Mouse (Mus musculus): ENCODE data around the gene Pifo. TPM values are rescaled to one million over a fixed set of nuclear protein-coding genes. Genes with fewer than 3 reads are reported as not detected.
"Not testable (repeated sequence)": the region's sequence is repeated elsewhere in the genome, so short reads cannot be mapped to it uniquely, and the experiment has no call there.

Gene Pifo
- not detected in 2 replicates for polyA plus RNA-seq (2014; fragmentation: Nextera tagmentation; extraction: Ambion mirVana)

- Histone ChIP-seq H3K27me3 (ENCODE audit: control insufficient read depth, insufficient read depth, low read length) (no peaks in the 10 kb centered on the region), H3K27ac (replicated peaks in 1 of 2; ENCODE audit: control insufficient read depth in 1 of 2, insufficient read depth in 1 of 2, low read depth in 2 of 2, low read length in 2 of 2) (no peak within 1 kb of the TSS), H3K4me2 (ENCODE audit: low read length) (no peak within 1 kb of the TSS), H3K4me3 (ENCODE audit: control insufficient read depth in 1 of 2, insufficient read depth in 1 of 2, low read depth in 1 of 2, low read length in 2 of 2) (no peak within 1 kb of the TSS), H3K4me1 (ENCODE audit: control insufficient read depth in 2 of 2, insufficient read depth in 2 of 2, low read length in 2 of 2) (no peaks in the 10 kb centered on the region), H3K9me3 (ENCODE audit: control insufficient read depth, low read length) (no peaks in the 10 kb centered on the region), H3K36me3 (ENCODE audit: control insufficient read depth, insufficient read depth, low read length) (no peaks in the 10 kb centered on the region), H3K9ac (ENCODE audit: low read length) (no peak within 1 kb of the TSS)
- WGBS: 66% methylated on average over 2 of the region's 2 CpGs
- ATAC-seq (ENCODE audit: insufficient number of reproducible peaks, insufficient read depth, low FRiP score, low read depth): no peak
Measured at GRCm38 (mm10) chr3:106014546-106014945, at the start of gene Pifo. Pifo (minus strand) TSS chr3:106014646.

- WGBS: 64% methylated on average over 3 of the region's 3 CpGs
- no peak for ATAC-seq (ENCODE audit: insufficient number of reproducible peaks, insufficient read depth, low FRiP score, low read depth)
- no peak overlapping the region for H3K27ac ChIP-seq (replicated peaks in 1 of 2; ENCODE audit: control insufficient read depth in 1 of 2, insufficient read depth in 1 of 2, low read depth in 2 of 2, low read length in 2 of 2)
- H3K27me3 ChIP-seq (ENCODE audit: control insufficient read depth, insufficient read depth, low read length): no peaks in the 10 kb centered on the region
- H3K4me3 ChIP-seq (ENCODE audit: control insufficient read depth in 1 of 2, insufficient read depth in 1 of 2, low read depth in 1 of 2, low read length in 2 of 2): no peak overlapping the region
- no peak overlapping the region for H3K4me2 ChIP-seq (ENCODE audit: low read length)
- no peaks in the 10 kb centered on the region for H3K9me3 ChIP-seq (ENCODE audit: control insufficient read depth, low read length)
- H3K9ac ChIP-seq (ENCODE audit: low read length): no peak overlapping the region
- no peaks in the 10 kb centered on the region for H3K36me3 ChIP-seq (ENCODE audit: control insufficient read depth, insufficient read depth, low read length)
- H3K4me1 ChIP-seq (ENCODE audit: control insufficient read depth in 2 of 2, insufficient read depth in 2 of 2, low read length in 2 of 2): no peaks in the 10 kb centered on the region
Measured at GRCm38 (mm10) chr3:106057966-106058365, 43.5 kb upstream of the Pifo start.

GRCm38 (mm10) chr3:106051896-106052295 is 37.5 kb upstream of the Pifo start:
- H3K4me2 ChIP-seq (ENCODE audit: low read length): no peak overlapping the region
- no peaks in the 10 kb centered on the region for H3K27me3 ChIP-seq (ENCODE audit: control insufficient read depth, insufficient read depth, low read length)
- H3K4me3 ChIP-seq (ENCODE audit: control insufficient read depth in 1 of 2, insufficient read depth in 1 of 2, low read depth in 1 of 2, low read length in 2 of 2): no peak overlapping the region
- H3K27ac ChIP-seq (replicated peaks in 1 of 2; ENCODE audit: control insufficient read depth in 1 of 2, insufficient read depth in 1 of 2, low read depth in 2 of 2, low read length in 2 of 2): no peak overlapping the region
- H3K4me1 ChIP-seq (ENCODE audit: control insufficient read depth in 2 of 2, insufficient read depth in 2 of 2, low read length in 2 of 2): no peaks in the 10 kb centered on the region
- H3K9me3 ChIP-seq (ENCODE audit: control insufficient read depth, low read length): no peaks in the 10 kb centered on the region
- H3K9ac ChIP-seq (ENCODE audit: low read length): no peak overlapping the region
- no peaks in the 10 kb centered on the region for H3K36me3 ChIP-seq (ENCODE audit: control insufficient read depth, insufficient read depth, low read length)
- 41% methylated on average over 18 of the region's 18 CpGs for WGBS
- no peak for ATAC-seq (ENCODE audit: insufficient number of reproducible peaks, insufficient read depth, low FRiP score, low read depth)

- 58% methylated on average over 2 of the region's 2 CpGs for WGBS
- Histone ChIP-seq H3K4me1 (ENCODE audit: control insufficient read depth in 2 of 2, insufficient read depth in 2 of 2, low read length in 2 of 2) (no peaks in the 10 kb centered on the region), H3K36me3 (ENCODE audit: control insufficient read depth, insufficient read depth, low read length) (no peaks in the 10 kb centered on the region), H3K27me3 (ENCODE audit: control insufficient read depth, insufficient read depth, low read length) (no peaks in the 10 kb centered on the region), H3K9ac (ENCODE audit: low read length) (no peak overlapping the region), H3K4me3 (ENCODE audit: control insufficient read depth in 1 of 2, insufficient read depth in 1 of 2, low read depth in 1 of 2, low read length in 2 of 2) (no peak overlapping the region), H3K27ac (replicated peaks in 1 of 2; ENCODE audit: control insufficient read depth in 1 of 2, insufficient read depth in 1 of 2, low read depth in 2 of 2, low read length in 2 of 2) (no peak overlapping the region), H3K4me2 (ENCODE audit: low read length) (no peak overlapping the region), H3K9me3 (ENCODE audit: control insufficient read depth, low read length) (no peaks in the 10 kb centered on the region)
- ATAC-seq (ENCODE audit: insufficient number of reproducible peaks, insufficient read depth, low FRiP score, low read depth): no peak
Measured at GRCm38 (mm10) chr3:106040306-106040705, 25.9 kb upstream of the Pifo start.

- no peak within 1 kb of the TSS for H3K4me2 ChIP-seq (ENCODE audit: low read length)
- H3K9me3 ChIP-seq (ENCODE audit: control insufficient read depth, low read length): no peaks in the 10 kb centered on the region
- H3K4me1 ChIP-seq (ENCODE audit: control insufficient read depth in 2 of 2, insufficient read depth in 2 of 2, low read length in 2 of 2): no peaks in the 10 kb centered on the region
- 59% methylated on average over 1 of the region's 1 CpGs for WGBS
- ATAC-seq (ENCODE audit: insufficient number of reproducible peaks, insufficient read depth, low FRiP score, low read depth): no peak
- no peaks in the 10 kb centered on the region for H3K27me3 ChIP-seq (ENCODE audit: control insufficient read depth, insufficient read depth, low read length)
- H3K36me3 ChIP-seq (ENCODE audit: control insufficient read depth, insufficient read depth, low read length): no peaks in the 10 kb centered on the region
- H3K9ac ChIP-seq (ENCODE audit: low read length): no peak within 1 kb of the TSS
- no peak within 1 kb of the TSS for H3K27ac ChIP-seq (replicated peaks in 1 of 2; ENCODE audit: control insufficient read depth in 1 of 2, insufficient read depth in 1 of 2, low read depth in 2 of 2, low read length in 2 of 2)
- H3K4me3 ChIP-seq (ENCODE audit: control insufficient read depth in 1 of 2, insufficient read depth in 1 of 2, low read depth in 1 of 2, low read length in 2 of 2): no peak within 1 kb of the TSS
Measured at GRCm38 (mm10) chr3:106032781-106033180, 18.3 kb upstream of the Pifo start, which contains the start of gene Chil5. Chil5 (minus strand) TSS chr3:106032814.

- 75% methylated on average over 2 of the region's 2 CpGs for WGBS
Measured at GRCm38 (mm10) chr3:106024135-106024534, 9.7 kb upstream of the Pifo start.

GRCm38 (mm10) chr3:106021840-106022239 is 7.4 kb upstream of the Pifo start:
- no peak overlapping the region for H3K4me3 ChIP-seq (ENCODE audit: control insufficient read depth in 1 of 2, insufficient read depth in 1 of 2, low read depth in 1 of 2, low read length in 2 of 2)
- no peak overlapping the region for H3K9ac ChIP-seq (ENCODE audit: low read length)
- H3K4me1 ChIP-seq (ENCODE audit: control insufficient read depth in 2 of 2, insufficient read depth in 2 of 2, low read length in 2 of 2): no peaks in the 10 kb centered on the region
- H3K9me3 ChIP-seq (ENCODE audit: control insufficient read depth, low read length): no peaks in the 10 kb centered on the region
- no peak for ATAC-seq (ENCODE audit: insufficient number of reproducible peaks, insufficient read depth, low FRiP score, low read depth)
- H3K27me3 ChIP-seq (ENCODE audit: control insufficient read depth, insufficient read depth, low read length): no peaks in the 10 kb centered on the region
- no peaks in the 10 kb centered on the region for H3K36me3 ChIP-seq (ENCODE audit: control insufficient read depth, insufficient read depth, low read length)
- no peak overlapping the region for H3K4me2 ChIP-seq (ENCODE audit: low read length)
- no peak overlapping the region for H3K27ac ChIP-seq (replicated peaks in 1 of 2; ENCODE audit: control insufficient read depth in 1 of 2, insufficient read depth in 1 of 2, low read depth in 2 of 2, low read length in 2 of 2)

More at GRCm38 (mm10) chr3:106024135-106024534, 9.7 kb upstream of the Pifo start:
- ATAC-seq (ENCODE audit: insufficient number of reproducible peaks, insufficient read depth, low FRiP score, low read depth): no peak
- Histone ChIP-seq H3K4me3 (ENCODE audit: control insufficient read depth in 1 of 2, insufficient read depth in 1 of 2, low read depth in 1 of 2, low read length in 2 of 2) (no peak overlapping the region), H3K27ac (replicated peaks in 1 of 2; ENCODE audit: control insufficient read depth in 1 of 2, insufficient read depth in 1 of 2, low read depth in 2 of 2, low read length in 2 of 2) (no peak overlapping the region), H3K27me3 (ENCODE audit: control insufficient read depth, insufficient read depth, low read length) (no peaks in the 10 kb centered on the region), H3K9ac (ENCODE audit: low read length) (no peak overlapping the region), H3K9me3 (ENCODE audit: control insufficient read depth, low read length) (no peaks in the 10 kb centered on the region), H3K4me2 (ENCODE audit: low read length) (no peak overlapping the region), H3K36me3 (ENCODE audit: control insufficient read depth, insufficient read depth, low read length) (no peaks in the 10 kb centered on the region), H3K4me1 (ENCODE audit: control insufficient read depth in 2 of 2, insufficient read depth in 2 of 2, low read length in 2 of 2) (no peaks in the 10 kb centered on the region)

- not testable (repeated sequence) for H3K27ac ChIP-seq (replicated peaks in 1 of 2; ENCODE audit: control insufficient read depth in 1 of 2, insufficient read depth in 1 of 2, low read depth in 2 of 2, low read length in 2 of 2); H3K4me1 ChIP-seq (ENCODE audit: control insufficient read depth in 2 of 2, insufficient read depth in 2 of 2, low read length in 2 of 2); H3K36me3 ChIP-seq (ENCODE audit: control insufficient read depth, insufficient read depth, low read length); H3K9me3 ChIP-seq (ENCODE audit: control insufficient read depth, low read length); H3K4me3 ChIP-seq (ENCODE audit: control insufficient read depth in 1 of 2, insufficient read depth in 1 of 2, low read depth in 1 of 2, low read length in 2 of 2); H3K4me2 ChIP-seq (ENCODE audit: low read length); H3K9ac ChIP-seq (ENCODE audit: low read length); ATAC-seq (ENCODE audit: insufficient number of reproducible peaks, insufficient read depth, low FRiP score, low read depth); H3K27me3 ChIP-seq (ENCODE audit: control insufficient read depth, insufficient read depth, low read length)
- WGBS: 53% methylated on average over 10 of the region's 10 CpGs
Measured at GRCm38 (mm10) chr3:106003360-106003759, 11.1 kb downstream of the Pifo start.
